Mouse (Mus musculus): ENCODE results near the gene Foxf1.

GRCm38 (mm10) chr8:121108657-121109056 lies 24.5 kb downstream of the Foxf1 start:
- TF ChIP-seq CTCF (IDR thresholded peaks at IDR 0.05; ENCODE audit: insufficient read depth, low read length) (no peak), POLR2A (IDR thresholded peaks at IDR 0.05; ENCODE audit: borderline replicate concordance, extremely low read depth, low read depth, low read length) (no peak)

All from lung, adult 2 months (tissue).